Mouse (Mus musculus): ENCODE data around the gene Rell1. TPM values are rescaled to one million over a fixed set of nuclear protein-coding genes. Genes with fewer than 3 reads are reported as not detected.
A peak's percentile ranks its signal among the peaks of the same experiment; 100 is the strongest.

Gene Rell1
- total RNA-seq (2021) = 10 to 100 TPM; 11.9 to 12.2 TPM

DNA sequence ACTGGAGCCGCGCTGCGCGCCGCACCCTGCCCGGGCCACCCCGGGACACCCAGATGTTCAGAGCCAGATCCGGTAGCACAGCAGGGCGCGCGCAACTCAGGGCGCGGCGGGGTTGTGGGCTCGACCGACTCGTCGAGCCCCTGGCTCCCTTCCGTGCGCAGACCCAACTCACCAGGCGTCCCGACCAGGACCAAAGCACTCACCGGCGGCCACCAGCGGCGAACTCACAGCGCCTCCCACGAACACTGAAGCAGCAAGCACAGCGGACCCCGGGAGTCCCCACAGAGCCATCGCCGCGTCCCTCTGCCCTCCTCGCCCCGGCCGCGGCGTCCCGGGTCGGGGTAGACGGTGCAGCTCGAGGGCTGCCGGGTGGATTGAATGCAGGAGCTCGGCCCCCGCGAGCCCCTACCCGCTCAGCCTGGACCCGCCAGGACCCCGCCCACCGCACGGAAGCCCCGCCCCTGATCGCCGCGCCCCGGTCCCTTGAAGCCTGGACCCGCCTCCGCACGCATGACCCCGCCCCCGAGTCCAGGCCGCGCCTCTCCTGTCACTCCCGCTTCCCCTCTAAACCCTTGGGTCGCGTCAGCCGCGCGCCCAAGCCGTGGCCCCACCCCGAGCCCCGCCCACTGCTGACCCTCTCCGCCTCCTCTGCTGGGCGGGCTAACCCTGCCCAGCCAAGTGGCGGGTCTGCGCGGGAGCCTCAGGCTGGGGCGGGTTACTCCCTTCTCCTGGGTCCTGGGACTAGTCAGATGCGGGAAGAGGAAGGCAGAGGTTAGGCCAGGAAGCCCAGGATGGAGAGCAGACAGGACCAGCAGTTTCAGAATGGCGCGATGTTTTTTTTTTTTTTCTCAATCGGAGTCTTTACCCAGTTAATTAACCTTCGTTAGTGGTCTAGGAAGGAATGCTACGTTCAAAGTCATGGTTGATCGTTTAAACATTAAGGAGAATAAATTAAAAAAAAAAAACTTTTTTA, at the start of gene Rell1:
TSS of gene Rell1 (minus strand) at position 455 of the 973 bp plus-strand sequence.
- DNase-seq (ENCODE audit: extremely low spot score in 1 of 2, low spot score in 2 of 2) = peak; percentile 86 to 98
- intact Hi-C loops (cut with DNase I) = loop anchor here (5.0 kb wide), 1 partner anchor 94 kb away; no protein-coding TSS in a partner anchor

DNA sequence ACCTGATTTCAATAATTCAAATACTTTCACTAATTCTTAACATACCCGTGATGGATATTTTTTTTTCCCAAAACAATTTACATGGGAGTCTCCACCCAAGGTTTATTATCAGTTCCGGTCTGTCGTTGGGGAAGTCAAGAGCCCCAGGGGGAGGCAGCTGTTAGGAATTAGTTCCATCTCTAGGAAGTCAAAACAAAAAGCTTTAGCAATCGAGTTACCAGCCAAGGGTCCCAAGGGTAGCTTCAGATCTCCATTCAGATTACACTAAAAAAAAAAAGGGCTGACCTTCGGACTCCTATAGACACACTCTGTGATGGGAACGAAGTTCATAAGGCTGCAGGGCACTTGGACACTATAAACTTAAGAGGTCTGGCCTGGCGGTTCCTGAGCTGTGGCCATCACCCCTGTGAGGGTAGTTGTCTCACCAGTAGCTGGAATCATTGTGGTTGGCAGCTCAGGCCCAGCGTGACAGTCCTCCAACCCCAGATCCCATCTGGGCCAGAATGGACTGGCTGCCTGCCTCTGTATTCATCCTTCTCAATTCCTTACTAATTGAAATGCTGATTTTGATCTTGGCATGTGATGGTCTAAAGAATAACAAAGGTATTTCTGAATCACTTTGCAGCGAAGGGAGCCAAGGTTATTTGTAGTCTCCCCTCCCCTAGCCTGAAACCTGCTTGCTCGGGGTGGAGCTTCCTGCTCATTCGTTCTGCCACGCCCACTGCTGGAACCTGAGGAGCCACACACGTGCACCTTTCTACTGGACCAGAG, 44.1 kb upstream of the Rell1 start:
- DNase-seq (ENCODE audit: extremely low spot score in 1 of 2, low spot score in 2 of 2) = no peak
- intact Hi-C loops (cut with DNase I) = no loop called here

DNA sequence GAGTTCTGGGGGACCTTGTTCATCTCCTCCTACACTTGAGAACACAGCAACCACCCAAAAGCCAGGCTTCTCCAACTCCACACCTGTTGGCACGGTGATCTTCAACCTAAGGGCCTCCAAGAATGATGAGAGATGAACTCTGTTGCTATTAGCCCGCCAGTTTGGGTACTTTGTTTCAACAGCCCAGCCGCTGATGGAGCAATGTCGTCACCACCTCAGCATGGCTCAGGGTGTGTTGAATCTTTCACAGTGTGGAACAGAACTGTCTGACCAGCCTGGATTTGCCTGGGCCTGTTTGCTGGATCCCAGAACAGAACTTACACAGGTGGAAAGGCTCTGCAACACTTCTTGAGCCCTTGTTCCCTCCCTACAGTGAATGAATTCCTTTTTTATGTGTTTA, 37.9 kb upstream of the Rell1 start:
- no peak for DNase-seq (ENCODE audit: extremely low spot score in 1 of 2, low spot score in 2 of 2)
- intact Hi-C loops (cut with DNase I) = no loop called here

DNA sequence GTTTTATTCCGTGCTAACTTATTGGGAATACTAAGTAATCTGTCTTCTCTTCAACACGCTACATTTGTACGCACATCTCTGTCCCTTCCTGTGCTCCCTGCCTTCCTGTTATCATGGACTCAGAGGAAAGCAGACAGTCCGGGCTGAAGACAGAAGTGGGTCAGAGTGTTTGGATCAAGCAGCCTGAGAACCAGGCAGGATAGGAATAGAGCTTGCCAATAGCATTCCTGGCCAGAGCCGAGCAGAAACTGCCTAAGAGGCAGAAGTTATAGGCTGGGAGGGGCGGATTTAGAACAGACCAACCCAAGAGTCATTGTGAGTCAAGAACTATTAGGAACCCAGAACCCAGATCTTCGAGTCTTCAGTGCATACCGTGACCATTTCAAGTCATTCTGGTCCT, 34.6 kb upstream of the Rell1 start:
- DNase-seq (ENCODE audit: extremely low spot score in 1 of 2, low spot score in 2 of 2) = no peak
- intact Hi-C loops (cut with DNase I) = no loop called here

DNA sequence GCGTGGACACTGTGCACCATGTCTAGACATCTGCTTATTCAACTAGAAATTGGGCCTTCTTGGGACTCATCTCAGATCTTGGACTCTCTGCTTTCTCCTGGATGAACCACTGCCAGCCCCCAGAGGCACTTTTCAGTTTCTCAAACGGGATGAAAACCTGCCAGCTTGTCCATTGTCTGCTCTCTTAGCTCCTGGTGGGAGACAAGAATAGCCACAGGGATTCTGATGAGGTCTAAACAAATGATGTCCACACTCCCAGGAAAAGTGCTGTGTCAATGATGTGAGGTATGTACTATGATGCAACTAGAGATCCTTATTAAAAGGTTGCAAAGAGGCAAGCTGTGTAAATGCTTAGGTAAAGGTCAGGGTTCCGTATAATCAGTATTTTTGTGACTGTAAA, 25.2 kb upstream of the Rell1 start:
- DNase-seq (ENCODE audit: extremely low spot score in 1 of 2, low spot score in 2 of 2) = no peak
- intact Hi-C loops (cut with DNase I) = no loop called here

DNA sequence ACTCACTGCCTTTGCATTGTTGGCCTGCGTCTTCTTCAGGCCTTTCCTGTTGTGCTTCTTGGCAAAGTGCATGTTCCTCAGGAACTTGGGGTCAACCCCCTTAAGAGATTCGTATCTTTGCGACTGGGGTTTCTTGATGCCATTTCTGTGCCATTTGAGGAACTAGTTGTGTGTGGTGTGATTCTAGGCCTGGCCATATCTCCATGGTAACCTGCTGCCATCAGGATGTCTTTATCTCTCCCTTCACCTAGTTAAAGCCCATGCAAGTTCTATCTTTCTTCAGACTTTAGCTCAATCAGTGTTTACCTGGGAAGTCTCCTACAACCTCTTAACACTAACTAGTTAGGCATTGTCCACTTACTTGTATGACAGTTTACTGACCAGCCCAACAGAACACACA, 22.0 kb upstream of the Rell1 start:
- no peak for DNase-seq (ENCODE audit: extremely low spot score in 1 of 2, low spot score in 2 of 2)
- intact Hi-C loops (cut with DNase I) = no loop called here

DNA sequence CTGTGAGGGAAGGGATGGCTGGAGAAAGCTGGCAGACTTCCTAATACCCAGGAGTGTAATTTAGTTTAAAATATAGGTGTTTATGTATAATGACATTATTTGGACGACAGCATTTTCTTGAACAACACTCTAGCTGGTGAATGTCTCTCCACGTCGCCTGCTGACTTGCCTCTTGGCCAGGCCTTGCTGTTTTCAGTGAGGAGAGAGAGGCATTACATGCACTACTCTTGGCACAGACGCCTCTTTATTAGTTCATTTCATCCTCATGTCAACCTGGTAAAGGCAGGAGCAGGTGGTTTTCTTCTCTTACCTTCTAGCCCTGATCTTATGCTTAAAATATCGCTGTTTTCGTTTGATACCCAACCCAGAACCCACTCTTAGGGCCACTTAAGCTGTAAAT, 17.6 kb upstream of the Rell1 start:
- DNase-seq (ENCODE audit: extremely low spot score in 1 of 2, low spot score in 2 of 2) = no peak
- intact Hi-C loops (cut with DNase I) = no loop called here

DNA sequence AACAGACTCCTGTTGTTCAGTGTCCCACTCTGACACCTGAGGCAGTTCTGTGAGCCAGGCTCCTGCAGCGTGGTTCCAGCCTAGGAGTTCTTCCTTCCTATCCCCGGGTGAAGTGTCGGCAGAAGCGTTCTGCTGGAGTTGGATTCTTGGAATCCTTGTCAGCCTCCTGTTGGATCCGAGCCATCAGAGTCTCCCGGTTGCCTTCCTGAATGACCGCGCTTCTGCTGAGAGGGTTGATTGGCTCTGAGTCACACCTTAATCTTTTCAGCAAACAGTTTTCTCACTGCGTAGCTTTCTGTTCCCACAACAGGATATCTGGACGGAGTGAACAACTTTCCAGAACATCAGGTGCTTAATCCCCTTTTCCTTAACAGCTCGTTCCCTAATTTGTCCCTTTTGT, 13.6 kb upstream of the Rell1 start:
- intact Hi-C loops (cut with DNase I) = no loop called here
- peak in 1 of 2 experiments; percentile 49 for DNase-seq (ENCODE audit: extremely low spot score in 1 of 2, low spot score in 2 of 2)

DNA sequence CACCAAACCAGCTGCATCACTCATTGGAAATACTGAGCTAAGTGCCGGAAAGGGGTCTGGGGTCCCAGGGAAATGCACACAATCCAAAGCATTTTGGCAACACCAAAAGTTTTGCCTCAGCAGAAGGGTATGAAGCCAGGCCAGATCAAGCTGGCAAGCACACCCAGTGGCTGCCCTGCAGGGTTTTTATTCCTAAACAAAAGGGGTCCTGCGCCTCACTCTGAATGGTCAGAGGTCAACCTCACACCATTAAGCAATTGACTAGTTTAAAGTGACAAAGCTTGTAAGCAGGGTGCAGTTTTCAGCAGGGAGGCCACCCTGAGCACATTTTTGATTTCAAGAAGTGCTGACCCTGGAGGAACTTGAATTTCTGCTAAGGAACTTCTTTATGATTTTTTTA, 2.3 kb upstream of the Rell1 start:
- no peak for DNase-seq (ENCODE audit: extremely low spot score in 1 of 2, low spot score in 2 of 2)
- intact Hi-C loops (cut with DNase I) = loop anchor here (5.0 kb wide), 1 partner anchor 64 kb away; no protein-coding TSS in a partner anchor

DNA sequence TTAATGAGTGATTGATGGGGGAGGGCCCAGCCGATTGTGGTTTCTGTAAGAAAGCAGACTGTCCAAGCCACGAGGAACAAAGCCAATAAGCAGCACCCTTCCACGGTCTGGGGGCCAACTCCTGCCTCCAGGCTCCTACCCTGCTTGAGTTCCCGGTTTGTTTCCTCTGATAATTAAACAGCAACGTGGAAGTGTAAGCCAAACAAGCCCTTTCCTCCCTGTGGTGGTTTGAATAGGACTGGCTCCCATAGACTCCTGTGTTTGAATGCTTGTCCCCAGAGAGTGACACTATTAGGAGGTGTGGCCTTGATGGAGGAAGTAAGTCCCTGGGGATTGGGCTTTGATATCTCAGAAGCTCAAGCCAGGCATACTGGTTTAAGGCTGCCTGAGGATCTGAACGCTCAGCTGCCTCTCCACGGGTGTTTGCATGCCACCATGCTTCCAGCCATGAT, 1.6 kb upstream of the Rell1 start:
- peak in 1 of 2 experiments; percentile 32 for DNase-seq (ENCODE audit: extremely low spot score in 1 of 2, low spot score in 2 of 2)
- intact Hi-C loops (cut with DNase I) = loop anchor here (5.0 kb wide), 1 partner anchor 63 kb away; no protein-coding TSS in a partner anchor

DNA sequence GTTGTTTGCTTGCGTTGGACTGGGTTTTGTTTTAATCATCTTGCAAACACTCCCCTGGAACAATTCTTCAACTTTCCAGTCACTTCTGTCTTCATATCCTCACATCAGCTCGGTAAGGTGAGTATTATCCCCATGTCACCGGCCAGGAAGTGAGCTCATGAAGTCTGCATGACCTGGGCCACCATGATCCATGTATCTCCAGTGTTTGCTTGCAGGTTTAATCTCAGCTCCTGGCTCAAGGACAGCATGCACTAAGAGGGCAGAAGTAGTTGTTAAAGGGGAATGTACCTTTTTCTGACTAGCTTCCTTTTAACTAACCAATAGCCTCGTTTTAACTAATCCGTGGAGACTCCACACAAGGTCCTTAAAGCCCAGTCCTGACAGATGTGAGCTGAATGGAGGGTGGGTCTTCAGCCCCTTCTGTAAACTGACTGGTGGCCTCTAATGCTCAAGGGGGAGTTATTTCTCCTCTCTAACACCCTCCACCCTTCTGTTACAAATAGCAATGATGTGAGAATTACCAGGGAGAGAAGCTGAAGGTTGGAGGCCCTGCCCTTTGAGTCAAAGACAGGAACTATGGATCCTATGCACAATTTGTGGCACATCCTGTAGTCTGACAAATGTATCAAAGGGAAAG, 897 bp upstream of the Rell1 start:
- DNase-seq (ENCODE audit: extremely low spot score in 1 of 2, low spot score in 2 of 2) = no peak
- intact Hi-C loops (cut with DNase I) = loop anchor here (5.0 kb wide), 2 partner anchors 62 to 93 kb away; no protein-coding TSS in a partner anchor

DNA sequence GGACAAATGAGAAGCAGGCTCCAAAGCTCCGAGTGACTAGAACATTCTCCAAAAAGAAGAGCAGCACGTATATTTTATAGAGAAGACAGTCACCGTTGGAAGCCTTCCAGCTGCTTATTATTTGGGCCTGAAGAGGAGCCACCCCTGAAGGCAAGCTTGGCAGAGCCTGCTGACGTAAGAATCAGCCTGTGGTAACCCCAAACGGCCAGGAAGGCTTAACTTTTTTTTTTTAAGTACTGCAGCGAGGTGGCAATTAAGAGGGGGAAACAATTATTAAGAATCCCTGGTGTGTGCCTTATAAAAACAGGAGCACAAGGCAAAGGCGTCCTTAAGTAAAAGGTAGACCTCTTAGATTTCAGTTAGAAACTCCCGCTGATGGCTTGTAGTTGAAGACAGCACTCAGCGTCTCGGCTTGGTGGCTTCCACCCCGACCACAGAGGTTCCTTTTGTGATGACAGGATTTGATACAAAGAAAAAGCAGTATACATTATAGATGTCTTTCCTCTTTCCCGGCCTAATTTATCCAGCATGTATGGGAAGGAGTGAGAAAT, 1.0 kb downstream of the Rell1 start:
- intact Hi-C loops (cut with DNase I) = loop anchor here (5.0 kb wide), 1 partner anchor 95 kb away; no protein-coding TSS in a partner anchor

DNA sequence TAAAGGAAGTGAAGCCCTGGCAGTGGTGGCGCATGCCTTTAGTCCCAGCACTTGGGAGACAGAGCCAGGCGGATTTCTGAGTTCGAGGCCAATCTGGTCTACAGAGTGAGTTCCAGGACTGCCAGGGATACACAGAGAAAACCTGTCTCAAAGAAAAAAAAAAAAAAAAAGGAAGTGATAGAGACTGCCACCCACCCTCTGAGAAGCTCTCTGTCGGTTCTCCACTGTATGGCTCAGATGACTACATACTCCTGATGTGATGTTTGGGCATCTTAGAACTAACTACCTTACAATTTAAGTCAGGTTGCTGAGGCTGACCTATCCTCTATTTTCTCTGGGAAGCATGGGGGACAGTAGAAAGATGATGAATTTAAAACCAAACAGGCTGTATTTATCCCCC, 2.3 kb downstream of the Rell1 start:
- intact Hi-C loops (cut with DNase I) = loop anchor here (5.0 kb wide), 1 partner anchor 96 kb away; no protein-coding TSS in a partner anchor
- no peak for DNase-seq (ENCODE audit: extremely low spot score in 1 of 2, low spot score in 2 of 2)

More for the DNA sequence above, 1.0 kb downstream of the Rell1 start:
- DNase-seq (ENCODE audit: extremely low spot score in 1 of 2, low spot score in 2 of 2) = peak in 1 of 2 experiments; percentile 29

DNA sequence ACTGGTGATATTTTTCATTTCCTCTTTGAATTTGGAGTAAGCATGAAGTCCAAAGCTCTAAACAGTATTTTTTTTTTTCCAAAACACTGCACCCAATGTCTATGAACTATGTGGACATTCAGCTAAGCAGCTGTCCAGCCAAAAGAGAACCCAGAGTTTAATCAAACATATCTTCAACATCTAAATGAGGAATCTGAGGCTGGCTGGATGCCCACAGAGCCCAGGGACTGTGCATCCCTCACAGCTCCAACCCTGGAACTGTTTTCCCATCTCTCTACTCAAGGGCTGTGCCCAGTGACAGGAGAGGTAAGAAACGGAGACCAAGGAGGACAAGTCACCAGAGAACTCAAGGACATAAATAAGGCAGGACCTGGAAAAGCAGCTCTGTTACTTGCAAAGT, 2.8 kb downstream of the Rell1 start:
- DNase-seq (ENCODE audit: extremely low spot score in 1 of 2, low spot score in 2 of 2) = peak in 1 of 2 experiments; percentile 36
- intact Hi-C loops (cut with DNase I) = loop anchor here (5.0 kb wide), 1 partner anchor 96 kb away; no protein-coding TSS in a partner anchor

DNA sequence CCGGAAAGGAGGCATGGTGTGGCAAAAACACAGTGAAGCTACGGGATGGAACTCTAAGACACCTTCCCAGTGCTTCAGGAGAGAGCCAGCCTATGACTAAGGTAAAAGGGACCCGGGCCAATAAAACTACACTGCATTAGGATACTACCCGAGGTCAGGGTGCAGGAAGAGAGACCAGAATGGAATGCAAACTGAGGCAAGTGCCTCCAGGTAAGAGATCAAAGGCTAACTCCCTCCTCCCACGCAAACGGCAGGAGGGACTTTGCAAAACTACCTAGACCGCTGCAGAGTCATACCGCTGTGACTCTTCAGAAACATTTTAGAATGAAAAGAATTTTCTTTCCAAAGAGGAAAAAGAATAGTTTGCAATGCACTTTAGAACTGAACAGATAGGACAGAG, 4.1 kb downstream of the Rell1 start:
- intact Hi-C loops (cut with DNase I) = no loop called here

DNA sequence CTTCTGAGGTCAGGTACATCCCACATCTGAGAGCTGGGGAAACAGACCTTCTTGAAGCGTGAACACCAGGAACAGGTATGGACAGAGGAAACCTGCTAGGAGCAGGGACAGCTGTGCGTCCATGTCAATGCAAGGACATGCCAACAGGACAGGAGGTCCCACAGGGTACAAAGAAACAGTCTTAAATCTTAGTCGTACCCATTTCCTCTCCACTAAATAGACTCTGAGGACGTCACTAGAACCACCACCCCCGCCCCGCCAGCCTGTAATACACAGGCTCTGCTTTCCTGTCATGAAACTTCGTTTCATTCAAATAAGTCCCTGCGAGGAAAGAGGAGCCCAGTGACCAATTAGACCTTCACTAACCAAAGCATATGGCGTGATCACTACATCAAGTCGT, 7.0 kb downstream of the Rell1 start:
- intact Hi-C loops (cut with DNase I) = no loop called here
- DNase-seq (ENCODE audit: extremely low spot score in 1 of 2, low spot score in 2 of 2) = no peak

More for the DNA sequence above, 4.1 kb downstream of the Rell1 start:
- no peak for DNase-seq (ENCODE audit: extremely low spot score in 1 of 2, low spot score in 2 of 2)

DNA sequence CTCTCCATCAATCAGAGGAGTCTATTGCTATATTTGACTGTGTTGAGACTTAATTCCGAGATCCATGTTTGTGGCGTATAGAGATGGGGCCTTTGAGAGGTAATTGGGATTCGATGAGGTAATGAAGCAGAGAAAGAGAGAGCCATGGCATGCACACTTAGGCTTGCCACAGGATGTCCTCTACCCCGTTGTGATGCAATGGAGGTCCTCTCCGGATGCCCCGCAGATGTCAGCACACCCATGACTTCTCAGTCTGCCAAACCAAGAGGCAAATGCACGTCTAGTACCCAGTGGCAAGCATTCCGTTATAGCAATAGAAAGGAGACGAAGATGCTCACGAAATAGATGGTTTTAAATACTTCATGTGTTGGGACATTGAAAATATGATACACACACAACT, 8.1 kb downstream of the Rell1 start:
- DNase-seq (ENCODE audit: extremely low spot score in 1 of 2, low spot score in 2 of 2) = no peak
- intact Hi-C loops (cut with DNase I) = no loop called here

DNA sequence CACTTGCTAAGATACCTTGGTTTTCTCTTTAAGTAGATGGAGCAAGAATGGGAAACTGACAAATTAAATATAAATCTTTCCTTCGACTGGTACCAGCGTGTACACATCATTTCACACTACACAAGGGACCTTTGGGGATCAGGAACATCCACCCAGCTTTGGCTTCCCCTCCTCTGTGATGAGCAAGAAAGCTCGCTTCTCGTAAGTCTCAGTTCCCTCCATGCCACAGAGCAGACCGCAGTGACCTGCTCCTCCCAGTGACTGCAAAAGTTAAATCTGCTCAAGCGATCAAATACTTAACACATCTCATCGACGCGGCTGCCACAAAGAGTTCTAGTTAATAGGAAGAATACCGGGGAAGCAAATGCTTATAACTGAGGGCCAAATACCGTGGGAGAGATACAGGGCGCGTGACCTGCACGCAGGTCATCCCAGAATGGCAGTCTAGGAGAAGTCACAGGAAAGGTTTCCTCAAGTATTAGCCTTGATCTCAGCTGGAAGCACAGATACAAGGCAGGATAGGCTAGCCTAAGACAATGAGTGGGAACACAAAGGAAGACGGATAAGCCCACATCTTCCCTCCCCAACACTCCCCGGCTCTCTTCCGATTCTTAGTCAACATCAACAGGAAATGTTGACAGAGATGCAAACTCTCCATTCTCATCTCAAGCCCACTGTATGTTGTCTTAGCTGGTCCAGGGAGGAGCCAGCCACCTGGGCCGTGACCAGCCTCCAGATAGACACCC, 9.6 kb downstream of the Rell1 start:
- intact Hi-C loops (cut with DNase I) = no loop called here
- peak in 1 of 2 experiments; percentile 31 for DNase-seq (ENCODE audit: extremely low spot score in 1 of 2, low spot score in 2 of 2)

Data from left cerebral cortex, postnatal 10 days (tissue).